Mouse (Mus musculus): ENCODE measurements around the gene Olfr698. TPM values are rescaled to one million over a fixed set of nuclear protein-coding genes. Genes with fewer than 3 reads are reported as not detected.
"Not testable (repeated sequence)": the region's sequence is repeated elsewhere in the genome, so short reads cannot be mapped to it uniquely, and the experiment has no call there.

Gene Olfr698
- total RNA-seq (2021), result not detected
- long read RNA-seq, experiment 1, result 0 reads
- long read RNA-seq, experiment 2, result 0 reads

GRCm38 (mm10) chr7:106755297-106755696 is at the start of gene Olfr698:
Gene Olfr698, minus strand, starts transcription at chr7:106755397.
- no peak for DNase-seq

GRCm38 (mm10) chr7:106793098-106793497 is 37.9 kb upstream of the Olfr698 start, which contains the start of gene Olfr699:
Gene Olfr699, minus strand, starts transcription at chr7:106793198.
- no peak for DNase-seq

GRCm38 (mm10) chr7:106788330-106788729 is 33.1 kb upstream of the Olfr698 start:
- no peak for DNase-seq

GRCm38 (mm10) chr7:106761008-106761407 is 5.8 kb upstream of the Olfr698 start:
- not testable (repeated sequence) for DNase-seq

- DNase-seq, result no peak
Measured at GRCm38 (mm10) chr7:106758800-106759199, 3.6 kb upstream of the Olfr698 start.

- DNase-seq, result no peak
Measured at GRCm38 (mm10) chr7:106745811-106746210, 9.4 kb downstream of the Olfr698 start.

- DNase-seq, result no peak
Measured at GRCm38 (mm10) chr7:106742343-106742742, 12.9 kb downstream of the Olfr698 start, which contains the start of gene Olfr697. Gene Olfr697, minus strand, starts transcription at chr7:106742443.

- no peak for DNase-seq
Measured at GRCm38 (mm10) chr7:106737028-106737427, 18.2 kb downstream of the Olfr698 start.

- no peak for DNase-seq
Measured at GRCm38 (mm10) chr7:106733717-106734116, 21.5 kb downstream of the Olfr698 start.

GRCm38 (mm10) chr7:106725654-106726053 is 29.5 kb downstream of the Olfr698 start:
- DNase-seq, result not testable (repeated sequence)

GRCm38 (mm10) chr7:106716296-106716695 is 38.9 kb downstream of the Olfr698 start, which contains the start of gene Olfr695:
Gene Olfr695, minus strand, starts transcription at chr7:106716396.
- DNase-seq, result no peak

- DNase-seq, result no peak
Measured at GRCm38 (mm10) chr7:106711463-106711862, 43.7 kb downstream of the Olfr698 start.

- DNase-seq, result not testable (repeated sequence)
Measured at GRCm38 (mm10) chr7:106707705-106708104, 47.5 kb downstream of the Olfr698 start.

Other genes with a start within 250 kb of the Olfr698 start
- not detected for gene Olfr693, start 74.8 kb downstream of the Olfr698 start, total RNA-seq (2021)
- not detected for gene Olfr694, start 63.6 kb downstream of the Olfr698 start, total RNA-seq (2021)
- gene Olfr695, start 39.0 kb downstream of the Olfr698 start, total RNA-seq (2021), result not detected
- not detected for gene Olfr697, start 13.0 kb downstream of the Olfr698 start, total RNA-seq (2021)
- gene Olfr699, start 37.8 kb upstream of the Olfr698 start, total RNA-seq (2021), result not detected
- not detected for gene Olfr700, start 53.4 kb upstream of the Olfr698 start, total RNA-seq (2021)
- not detected for gene Olfr701, start 58.7 kb upstream of the Olfr698 start, total RNA-seq (2021)
- gene Olfr702, start 78.5 kb upstream of the Olfr698 start, total RNA-seq (2021), result not detected
- gene Olfr703, start 88.0 kb upstream of the Olfr698 start, total RNA-seq (2021), result not detected
- not detected for gene Olfr704, start 107.8 kb upstream of the Olfr698 start, total RNA-seq (2021)
- not detected for gene Olfr705, start 121.5 kb upstream of the Olfr698 start, total RNA-seq (2021)
- gene Olfr706, start 132.8 kb upstream of the Olfr698 start, total RNA-seq (2021), result not detected
- not detected for gene Olfr707, start 145.8 kb upstream of the Olfr698 start, total RNA-seq (2021)
- gene Olfr1532-ps1, start 152.6 kb upstream of the Olfr698 start, total RNA-seq (2021), result not detected
- under 1 TPM in 1 of 2 experiments, not detected in 1; 0.09 TPM for gene Olfr709-ps1, start 176.8 kb upstream of the Olfr698 start, total RNA-seq (2021)
- not detected for gene Olfr710, start 192.9 kb upstream of the Olfr698 start, total RNA-seq (2021)
- gene Olfr6, start 208.5 kb upstream of the Olfr698 start, total RNA-seq (2021), result under 1 TPM in 1 of 2 experiments, not detected in 1; 0.21 TPM
- not detected for gene Olfr711, start 220.1 kb upstream of the Olfr698 start, total RNA-seq (2021)